Mouse (Mus musculus): ENCODE data around the gene Tmem231. TPM values are rescaled to one million over a fixed set of nuclear protein-coding genes. Genes with fewer than 3 reads are reported as not detected.

Tmem231 gene
- polyA plus RNA-seq, 1 experiment from 2014 or later: 24.2 TPM

GRCm38 (mm10) chr8:111863280-111863679 lies 70.4 kb downstream of the Tmem231 start:
- peaks cover 16% of the 10 kb centered on the region for H3K36me3 ChIP-seq
- H3K4me3 ChIP-seq: no peak overlapping the region
- H3K27ac ChIP-seq: no peak overlapping the region
- no peak for DNase-seq (ENCODE audit: low spot score)
- H3K4me1 ChIP-seq: no peaks in the 10 kb centered on the region
- H3K9me3 ChIP-seq (replicated peaks): no peaks in the 10 kb centered on the region
- no peaks in the 10 kb centered on the region for H3K27me3 ChIP-seq (ENCODE audit: low read depth, poor library complexity, severe bottlenecking)
- 88% methylated on average over 4 of the region's 4 CpGs for WGBS

Other genes with a start within 250 kb of the Tmem231 start
- gene Ctrb1, start 242.9 kb downstream of the Tmem231 start, polyA plus RNA-seq (2016; fragmentation: Nextera tagmentation; extraction: Ambion mirVana): not detected in 2 replicates
- gene Bcar1, start 190.1 kb downstream of the Tmem231 start, polyA plus RNA-seq (2016; fragmentation: Nextera tagmentation; extraction: Ambion mirVana): 50.2 and 50.4 TPM in 2 replicates
- 230 and 231 TPM in 2 replicates for gene Cfdp1, start 79.6 kb downstream of the Tmem231 start, polyA plus RNA-seq (2016; fragmentation: Nextera tagmentation; extraction: Ambion mirVana)
- 7.9 and 8.9 TPM in 2 replicates for gene Tmem170, start 57.1 kb downstream of the Tmem231 start, polyA plus RNA-seq (2016; fragmentation: Nextera tagmentation; extraction: Ambion mirVana)
- 1.8 and 2.4 TPM in 2 replicates for gene Chst5, start 23.4 kb downstream of the Tmem231 start, polyA plus RNA-seq (2016; fragmentation: Nextera tagmentation; extraction: Ambion mirVana)
- 166 and 173 TPM in 2 replicates for gene Gabarapl2, start 6.8 kb upstream of the Tmem231 start, polyA plus RNA-seq (2016; fragmentation: Nextera tagmentation; extraction: Ambion mirVana)
- 18.3 and 18.4 TPM in 2 replicates for gene Adat1, start 58.4 kb upstream of the Tmem231 start, polyA plus RNA-seq (2016; fragmentation: Nextera tagmentation; extraction: Ambion mirVana)
- 276 and 306 TPM in 2 replicates for gene Kars, start 77.4 kb upstream of the Tmem231 start, polyA plus RNA-seq (2016; fragmentation: Nextera tagmentation; extraction: Ambion mirVana)
- gene Terf2ip, start 77.5 kb upstream of the Tmem231 start, polyA plus RNA-seq (2016; fragmentation: Nextera tagmentation; extraction: Ambion mirVana): 25.4 and 28.6 TPM in 2 replicates
- gene Gm6793, start 81.2 kb upstream of the Tmem231 start, polyA plus RNA-seq (2016; fragmentation: Nextera tagmentation; extraction: Ambion mirVana): 0.50 and 0.74 TPM in 2 replicates